Comparison of ENCODE assay signal across 8 mouse cellular contexts in genomic region chr6:47175356-47176156, GRCm38 (mm10).
DNase-seq lines count a peak whose midpoint lies in the region; ATAC-seq lines count a peak whose summit lies in the region.
"Not testable (repeated sequence)": the region's sequence is repeated elsewhere in the genome, so short reads cannot be mapped to it uniquely, and the experiment has no call there.

No protein-coding gene starts in this region.

- not testable (repeated sequence) for H3K9me3 ChIP-seq in forebrain, embryonic 14.5 days (replicated peaks; ENCODE audit: control insufficient read depth, low read length); kidney, embryonic 16.5 days (ENCODE audit: low read length); liver, embryonic 13.5 days (replicated peaks); midbrain, embryonic 12.5 days

- not testable (repeated sequence) for H3K4me3 ChIP-seq in forebrain, embryonic 14.5 days (ENCODE audit: low read depth, low read length); liver, embryonic 13.5 days (replicated peaks)
- peak overlapping the region; percentile 13; the same call in 1 of the 2 replicates for H3K4me3 ChIP-seq in kidney, embryonic 16.5 days (ENCODE audit: low read length)
- peak overlapping the region; percentile 19; the same call in 1 of the 2 replicates for H3K4me3 ChIP-seq in midbrain, embryonic 12.5 days

- WGBS in forebrain, embryonic 14.5 days: 18% methylated on average over 10 of the region's 10 CpGs
- 18% methylated on average over 10 of the region's 10 CpGs for WGBS in kidney, embryonic 16.5 days
- 22% methylated on average over 10 of the region's 10 CpGs for WGBS in liver, embryonic 13.5 days (ENCODE audit: insufficient replicate concordance)
- 26% methylated on average over 10 of the region's 10 CpGs for WGBS in midbrain, embryonic 12.5 days

- not testable (repeated sequence) for H3K4me1 ChIP-seq in forebrain, embryonic 14.5 days (ENCODE audit: control insufficient read depth, insufficient read depth, low read length); kidney, embryonic 16.5 days (ENCODE audit: insufficient read depth, low read length); liver, embryonic 13.5 days (replicated peaks); midbrain, embryonic 12.5 days

- ATAC-seq in forebrain, embryonic 14.5 days: peak; percentile 90
- ATAC-seq in hematopoietic stem cell, adult 5-6 weeks (replicated peaks in 1 of 2; ENCODE audit: insufficient read depth in 1 of 2, low FRiP score in 2 of 2, low TSS enrichment in 1 of 2, low read depth in 1 of 2, poor library complexity in 2 of 2, severe bottlenecking in 2 of 2): peak; percentile 43 to 68
- peak; percentile 77; the same call in 1 of the 2 replicates for ATAC-seq in kidney, embryonic 16.5 days (ENCODE audit: low FRiP score, low TSS enrichment)
- not testable (repeated sequence) for ATAC-seq in liver, embryonic 13.5 days (ENCODE audit: low read depth)
- peak; percentile 87 for ATAC-seq in midbrain, embryonic 12.5 days (ENCODE audit: low FRiP score, low read depth)

- H3K27ac ChIP-seq in forebrain, embryonic 14.5 days (ENCODE audit: low read depth, low read length): peak overlapping the region; percentile 5; the same call in 1 of the 2 replicates
- H3K27ac ChIP-seq in kidney, embryonic 16.5 days (ENCODE audit: low read length); liver, embryonic 13.5 days: not testable (repeated sequence)
- H3K27ac ChIP-seq in midbrain, embryonic 12.5 days (replicated peaks): peak overlapping the region; percentile 58; the same call in 1 of the 2 replicates

- peak; percentile 83 for DNase-seq in R1 (ENCODE audit: low read depth, low spot score)
- peak; percentile 31 to 61 for DNase-seq in cerebellum, postnatal 14 days
- DNase-seq in forebrain, embryonic 14.5 days (ENCODE audit: low spot score): peak; percentile 89
- not testable (repeated sequence) for DNase-seq in liver, embryonic 13.5 days
- peak; percentile 3 for DNase-seq in splenic B cell, adult 2 months (ENCODE audit: low read depth, low spot score)

- not testable (repeated sequence) for H3K36me3 ChIP-seq in forebrain, embryonic 14.5 days (ENCODE audit: control insufficient read depth, insufficient read depth, low read length); kidney, embryonic 16.5 days (ENCODE audit: insufficient read depth, low read length); liver, embryonic 13.5 days; midbrain, embryonic 12.5 days; splenic B cell, adult 2 months (ENCODE audit: control insufficient read depth, insufficient read depth, low read length, poor library complexity, severe bottlenecking)

- not testable (repeated sequence) for H3K9ac ChIP-seq in forebrain, embryonic 14.5 days (ENCODE audit: low read length); kidney, embryonic 16.5 days (replicated peaks; ENCODE audit: low read length); liver, embryonic 13.5 days
- H3K9ac ChIP-seq in midbrain, embryonic 12.5 days (replicated peaks): peak overlapping the region; percentile 5

- peak overlapping the region; percentile 33 for H3K4me2 ChIP-seq in forebrain, embryonic 14.5 days (ENCODE audit: low read length)
- peak overlapping the region; percentile 39 for H3K4me2 ChIP-seq in kidney, embryonic 16.5 days (replicated peaks; ENCODE audit: low read depth, low read length)
- H3K4me2 ChIP-seq in liver, embryonic 13.5 days: 0 out of 2 replicates have a peak overlapping the region, but pooled peaks have one; percentile 21
- H3K4me2 ChIP-seq in midbrain, embryonic 12.5 days (replicated peaks): peak overlapping the region; percentile 30

- not testable (repeated sequence) for H3K27me3 ChIP-seq in forebrain, embryonic 14.5 days (replicated peaks; ENCODE audit: control insufficient read depth, insufficient read depth, low read length); kidney, embryonic 16.5 days (ENCODE audit: insufficient read depth, low read length); liver, embryonic 13.5 days; midbrain, embryonic 12.5 days; splenic B cell, adult 2 months (ENCODE audit: control insufficient read depth, insufficient read depth, low read length, poor library complexity, severe bottlenecking)
